Mouse (Mus musculus) midbrain, embryonic 14.5 days (tissue): ENCODE measurements around the gene Cd3d. TPM values are rescaled to one million over a fixed set of nuclear protein-coding genes. Genes with fewer than 3 reads are reported as not detected.

Experiments used
- ATAC-seq: fragments of 200-750 bp; cut with Nextera tagmentation; 2 replicates; pipeline ENCODE4 v1.8.0; 2017; ENCODE audit warnings: moderate number of reproducible peaks, moderate library complexity; ENCODE audit not compliant: low FRiP score, low TSS enrichment
- DNase-seq: peaks from one replicate; pipeline ENCODE4 v3.0.0-alpha.2; 2015
- H3K27ac ChIP-seq: fragments of 300-500 bp; sonication (generic); replicated peaks from 2 replicates; pipeline ENCODE4 v1.5.1; 2014; ENCODE audit warnings: mild to moderate bottlenecking, low read depth, low read length, moderate library complexity
- H3K27me3 ChIP-seq: fragments of 300-500 bp; sonication (generic); 2 replicates; pipeline ENCODE4 v1.6.1; 2014; ENCODE audit warnings: low read length, control low read depth, mixed read lengths; ENCODE audit not compliant: control insufficient read depth, insufficient read depth
- H3K36me3 ChIP-seq: fragments of 300-500 bp; sonication (generic); 2 replicates; pipeline ENCODE4 v1.6.1; 2014; ENCODE audit warnings: low read length, control low read depth; ENCODE audit not compliant: control insufficient read depth, insufficient read depth
- H3K4me1 ChIP-seq: fragments of 300-500 bp; sonication (generic); 2 replicates; pipeline ENCODE4 v1.6.1; 2014; ENCODE audit warnings: mild to moderate bottlenecking, antibody characterized with exemption, low read length, control low read depth; ENCODE audit not compliant: control insufficient read depth, insufficient read depth
- H3K4me2 ChIP-seq: fragments of 300-500 bp; sonication (generic); 2 replicates; pipeline ENCODE4 v1.6.1; 2014; ENCODE audit warnings: mild to moderate bottlenecking, low read length, moderate library complexity
- H3K4me3 ChIP-seq: fragments of 300-500 bp; sonication (generic); replicated peaks from 2 replicates; pipeline ENCODE4 v1.5.1; 2014; ENCODE audit warnings: low read depth, low read length
- H3K9ac ChIP-seq: fragments of 300-500 bp; sonication (generic); replicated peaks from 2 replicates; pipeline ENCODE4 v1.6.1; 2014; ENCODE audit warnings: mild to moderate bottlenecking, low read length, moderate library complexity
- H3K9me3 ChIP-seq: fragments of 300-500 bp; sonication (generic); 2 replicates; pipeline ENCODE4 v1.6.1; 2016; ENCODE audit warnings: low read length, control low read depth, mixed read lengths; ENCODE audit not compliant: control insufficient read depth
- WGBS: fragments of 180-500 bp; shearing (Covaris S2); extraction: QIAGEN DNeasy Blood & Tissue Kit; methylation state at CpG from one replicate; pipeline ENCODE4 v1.1.7; 2014; 5-methylcytosine and 5-hydroxymethylcytosine counted together
- polyA plus RNA-seq: library from polyadenylated mRNA; unstranded; fragments of >200 nt; fragmentation: Nextera tagmentation; extraction: Ambion mirVana; gene quantifications from 2 replicates; pipeline ENCODE4 v1.2.1, GENCODE M21; 2014

Cd3d gene
- polyA plus RNA-seq, 1 experiment from 2014 or later, result not detected

DNA sequence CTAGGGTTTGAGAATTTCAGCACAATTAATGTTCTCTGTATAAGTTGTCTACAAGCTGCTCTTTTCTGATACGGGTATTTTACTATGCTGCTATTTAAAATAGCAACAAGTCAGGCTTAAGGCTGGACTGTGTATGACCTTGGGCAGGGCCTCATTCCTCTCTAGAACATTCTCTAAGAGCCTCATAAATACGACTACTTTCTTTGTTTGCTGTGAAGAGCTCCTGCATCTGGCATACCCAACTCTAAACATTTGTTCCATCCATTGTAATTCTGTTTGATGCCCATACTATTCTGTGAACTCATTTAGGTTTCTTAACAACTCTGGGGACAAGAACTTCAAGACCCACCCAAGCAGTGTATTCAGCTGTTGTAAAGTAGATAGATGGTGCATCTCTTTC is 1.4 kb downstream of the Cd3d start:
- Histone ChIP-seq H3K4me2 (no peak overlapping the region), H3K27ac (no peak overlapping the region), H3K9me3 (no peaks in the 10 kb centered on the region), H3K4me3 (no peak overlapping the region), H3K27me3 (no peaks in the 10 kb centered on the region), H3K36me3 (no peaks in the 10 kb centered on the region), H3K9ac (no peak overlapping the region), H3K4me1 (no peaks in the 10 kb centered on the region)
- DNase-seq (no peak), ATAC-seq (no peak)
- 70% methylated on average over 2 of the region's 2 CpGs for WGBS

DNA sequence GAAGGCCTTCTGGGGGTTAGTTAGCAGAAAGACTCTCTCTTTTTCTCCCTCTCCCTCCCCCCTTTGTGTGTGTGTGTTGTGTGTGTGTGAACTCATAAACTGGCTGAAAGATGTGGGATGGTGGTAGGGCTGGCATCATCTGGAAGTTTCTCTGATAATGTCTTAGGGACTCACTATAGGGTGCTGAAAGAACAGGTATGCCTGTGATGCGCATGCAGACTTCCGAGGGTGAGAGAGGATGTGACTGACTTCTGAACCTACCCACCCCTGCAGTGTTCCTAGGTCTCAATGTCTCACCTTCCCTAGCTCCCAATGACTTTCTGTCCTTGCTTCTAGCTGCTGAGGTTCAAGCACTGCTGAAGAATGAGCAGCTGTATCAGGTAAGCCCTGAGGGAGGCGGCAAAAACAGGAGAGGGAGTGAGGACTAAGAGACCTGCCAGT is 4.2 kb downstream of the Cd3d start:
- Histone ChIP-seq H3K4me2 (no peak overlapping the region), H3K4me1 (no peaks in the 10 kb centered on the region), H3K9ac (no peak overlapping the region), H3K9me3 (no peaks in the 10 kb centered on the region), H3K27me3 (no peaks in the 10 kb centered on the region), H3K4me3 (no peak overlapping the region), H3K36me3 (no peaks in the 10 kb centered on the region), H3K27ac (no peak overlapping the region)
- 88% methylated on average over 3 of the region's 3 CpGs for WGBS
- DNase-seq, result no peak
- no peak for ATAC-seq

DNA sequence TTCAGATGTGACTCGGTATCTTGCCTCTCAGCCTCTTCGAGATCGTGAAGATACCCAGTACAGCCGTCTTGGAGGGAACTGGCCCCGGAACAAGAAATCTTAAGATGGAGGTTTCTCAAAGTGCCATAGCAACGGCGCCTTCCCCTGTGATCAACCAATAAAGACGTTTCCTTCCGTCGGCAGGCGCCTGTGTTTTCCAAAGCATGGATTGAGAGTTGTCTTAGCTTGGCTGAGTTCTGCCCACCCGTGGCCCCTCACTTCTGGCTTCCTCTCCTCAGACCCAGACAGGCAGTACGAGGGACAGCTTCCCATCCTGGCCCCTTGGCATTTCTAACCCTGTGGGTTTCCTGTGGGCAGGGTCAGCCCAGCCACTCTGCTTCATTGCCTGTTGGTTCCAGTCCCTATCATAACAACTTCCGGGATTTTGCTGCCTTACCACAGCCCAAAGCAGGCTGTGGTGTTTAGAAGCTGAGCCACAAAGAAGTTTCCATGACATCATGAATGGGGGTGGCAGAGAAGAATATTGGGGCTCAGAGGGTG is 4.7 kb downstream of the Cd3d start:
- Histone ChIP-seq H3K9ac (no peak overlapping the region), H3K27ac (no peak overlapping the region), H3K9me3 (no peaks in the 10 kb centered on the region), H3K4me3 (no peak overlapping the region), H3K4me2 (no peak overlapping the region), H3K4me1 (no peaks in the 10 kb centered on the region), H3K27me3 (no peaks in the 10 kb centered on the region), H3K36me3 (no peaks in the 10 kb centered on the region)
- DNase-seq (peak; percentile 3), ATAC-seq (no peak)
- WGBS, result 35% methylated on average over 14 of the region's 14 CpGs

DNA sequence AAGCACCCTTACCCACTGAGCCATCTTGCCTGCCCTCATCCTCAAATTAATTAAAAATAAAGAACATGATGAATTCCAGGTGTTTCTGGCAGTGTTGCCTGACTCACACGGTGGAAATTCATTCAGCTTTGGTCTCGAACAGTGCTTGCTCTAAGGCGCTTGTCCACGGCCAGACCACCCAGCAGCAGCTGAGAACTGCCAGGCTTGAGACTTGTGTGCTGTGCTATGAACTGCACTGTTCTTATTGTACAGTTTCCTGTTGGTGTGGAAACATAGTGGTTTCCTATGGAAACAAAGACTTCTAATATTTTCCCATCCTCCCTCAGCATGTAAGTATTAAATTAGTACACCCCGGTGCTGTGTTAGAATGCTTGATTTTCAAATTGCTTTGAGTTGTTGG is 5.4 kb downstream of the Cd3d start:
- Histone ChIP-seq H3K27me3 (no peaks in the 10 kb centered on the region), H3K4me1 (no peaks in the 10 kb centered on the region), H3K4me2 (no peak overlapping the region), H3K9ac (no peak overlapping the region), H3K36me3 (no peaks in the 10 kb centered on the region), H3K4me3 (no peak overlapping the region), H3K27ac (no peak overlapping the region), H3K9me3 (no peaks in the 10 kb centered on the region)
- ATAC-seq, result no peak
- 88% methylated on average over 5 of the region's 5 CpGs for WGBS
- DNase-seq, result no peak

DNA sequence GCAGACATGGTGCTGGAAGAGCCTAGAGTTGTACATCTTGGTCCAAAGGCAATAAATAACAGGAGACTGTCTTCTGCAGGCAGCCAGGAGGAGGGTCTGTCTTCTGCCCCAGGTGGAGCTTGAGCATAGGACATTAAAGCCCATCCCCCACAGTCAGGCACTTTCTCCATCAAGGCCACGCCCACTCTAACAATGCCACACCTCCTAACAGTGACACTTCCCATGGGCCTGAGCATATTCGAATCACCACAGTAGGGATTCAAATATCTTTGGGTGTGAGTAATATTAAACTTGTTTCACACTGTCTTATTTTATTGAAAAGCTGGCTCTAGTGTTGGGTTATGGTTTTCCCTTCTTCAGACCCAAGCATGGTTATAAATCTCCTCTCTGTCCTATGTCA is 10.2 kb downstream of the Cd3d start:
- H3K36me3 ChIP-seq, result no peaks in the 10 kb centered on the region
- no peaks in the 10 kb centered on the region for H3K4me1 ChIP-seq
- 88% methylated on average over 2 of the region's 2 CpGs for WGBS
- H3K4me3 ChIP-seq, result no peak overlapping the region
- H3K27ac ChIP-seq, result no peak overlapping the region
- H3K27me3 ChIP-seq, result no peaks in the 10 kb centered on the region
- no peaks in the 10 kb centered on the region for H3K9me3 ChIP-seq
- no peak overlapping the region for H3K9ac ChIP-seq
- no peak for ATAC-seq
- H3K4me2 ChIP-seq, result no peak overlapping the region
- DNase-seq, result no peak

DNA sequence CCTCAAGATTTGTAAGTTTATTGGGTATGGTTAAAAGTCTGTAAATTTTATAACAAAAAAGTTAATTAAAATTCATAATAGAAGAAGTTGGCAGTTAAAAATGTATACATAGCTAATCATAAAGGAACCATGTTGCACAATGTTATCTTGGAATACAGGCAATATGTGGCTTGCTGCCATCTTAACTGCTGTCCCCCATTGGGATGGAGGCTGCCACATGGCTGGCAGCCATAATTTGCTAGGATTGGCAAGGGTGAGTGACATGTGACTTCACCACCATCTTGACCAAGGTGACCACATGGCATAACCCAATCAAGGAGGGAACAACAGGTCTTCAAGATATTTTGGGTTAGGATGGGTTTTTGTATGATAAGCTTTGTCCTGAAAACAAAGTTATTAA is 10.7 kb downstream of the Cd3d start:
- Histone ChIP-seq H3K4me2 (no peak overlapping the region), H3K9ac (no peak overlapping the region), H3K9me3 (no peaks in the 10 kb centered on the region), H3K36me3 (no peaks in the 10 kb centered on the region), H3K27me3 (no peaks in the 10 kb centered on the region), H3K27ac (no peak overlapping the region), H3K4me1 (no peaks in the 10 kb centered on the region), H3K4me3 (no peak overlapping the region)
- DNase-seq (no peak), ATAC-seq (no peak)

DNA sequence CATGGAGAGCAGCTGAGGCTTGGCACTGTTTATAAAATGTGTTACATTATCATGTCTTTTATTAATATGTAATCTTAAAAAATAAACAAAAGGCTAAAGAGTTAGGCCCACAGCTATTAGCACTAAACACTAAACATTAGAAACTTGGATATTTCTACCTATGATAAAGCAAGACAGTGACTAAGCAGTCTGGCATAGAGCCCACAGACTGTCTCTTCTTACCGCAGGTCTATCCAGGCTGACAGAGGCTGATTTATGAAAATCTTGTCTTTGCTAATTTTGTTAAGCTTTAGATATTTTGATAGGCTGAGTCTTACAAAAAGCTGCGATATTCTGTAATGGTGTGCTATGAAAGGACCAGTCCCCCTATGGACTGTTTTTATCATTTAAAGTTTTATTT is 11.7 kb downstream of the Cd3d start:
- no peak overlapping the region for H3K9ac ChIP-seq
- H3K4me3 ChIP-seq, result no peak overlapping the region
- H3K4me2 ChIP-seq, result no peak overlapping the region
- ATAC-seq, result no peak
- no peaks in the 10 kb centered on the region for H3K27me3 ChIP-seq
- H3K36me3 ChIP-seq, result no peaks in the 10 kb centered on the region
- 93% methylated on average over 2 of the region's 2 CpGs for WGBS
- H3K27ac ChIP-seq, result no peak overlapping the region
- no peaks in the 10 kb centered on the region for H3K4me1 ChIP-seq
- DNase-seq, result no peak
- H3K9me3 ChIP-seq, result no peaks in the 10 kb centered on the region

DNA sequence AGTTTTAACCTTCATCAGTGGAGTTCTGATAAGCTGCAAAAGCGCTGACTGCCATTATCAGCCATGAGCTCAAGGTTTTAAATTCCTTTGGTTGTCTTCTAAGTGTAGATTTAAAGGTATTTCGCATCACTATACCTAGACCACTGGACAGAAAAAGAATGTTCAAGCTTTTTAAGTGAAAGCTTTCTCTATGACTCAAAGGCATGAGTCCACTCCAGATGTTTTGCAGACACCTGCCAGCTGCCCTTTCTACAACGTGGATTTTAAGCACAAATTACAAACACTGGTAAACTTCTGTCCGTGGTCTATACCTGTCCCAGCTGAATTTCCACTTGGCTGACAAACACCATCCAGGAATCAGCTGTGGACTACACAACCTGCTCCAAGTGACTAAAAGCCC is 13.4 kb downstream of the Cd3d start:
- Histone ChIP-seq H3K9me3 (no peaks in the 10 kb centered on the region), H3K4me2 (no peak overlapping the region), H3K9ac (no peak overlapping the region), H3K27ac (no peak overlapping the region), H3K27me3 (no peaks in the 10 kb centered on the region), H3K36me3 (no peaks in the 10 kb centered on the region), H3K4me3 (no peak overlapping the region), H3K4me1 (no peaks in the 10 kb centered on the region)
- WGBS, result 74% methylated on average over 4 of the region's 4 CpGs
- no peak for ATAC-seq
- no peak for DNase-seq

DNA sequence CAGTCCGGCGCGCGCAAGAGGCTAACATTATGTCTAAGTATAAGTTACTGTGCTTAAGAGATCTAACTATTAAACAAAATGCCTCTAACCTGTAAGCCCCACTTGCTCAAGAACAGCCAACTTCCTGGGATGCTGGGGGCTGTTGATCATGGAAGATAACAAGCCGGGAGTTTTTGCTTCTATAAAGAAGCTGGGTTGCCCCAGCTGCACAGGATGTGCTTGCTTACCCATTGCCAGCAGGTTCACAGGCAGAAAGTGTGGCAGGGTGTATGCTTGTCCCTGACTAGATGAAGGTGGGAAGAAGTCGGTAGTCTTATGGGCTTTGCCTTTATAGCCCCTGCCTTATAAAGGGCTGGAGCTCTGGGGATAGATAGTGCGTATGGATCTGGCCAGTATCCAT is 15.0 kb downstream of the Cd3d start:
- Histone ChIP-seq H3K4me1 (no peaks in the 10 kb centered on the region), H3K9me3 (no peaks in the 10 kb centered on the region), H3K9ac (no peak overlapping the region), H3K36me3 (no peaks in the 10 kb centered on the region), H3K4me3 (no peak overlapping the region), H3K4me2 (no peak overlapping the region), H3K27me3 (no peaks in the 10 kb centered on the region), H3K27ac (no peak overlapping the region)
- 97% methylated on average over 7 of the region's 7 CpGs for WGBS
- DNase-seq, result no peak
- ATAC-seq, result no peak
